Mouse (Mus musculus): Measurements from ENCODE around the gene Pabpn1. TPM values are rescaled to one million over a fixed set of nuclear protein-coding genes. Genes with fewer than 3 reads are reported as not detected.

Pabpn1 gene
- polyA plus RNA-seq (2016; fragmentation: Nextera tagmentation; extraction: Ambion mirVana), result 89.8 and 162 TPM in 2 replicates

GRCm38 (mm10) chr14:54892200-54892599, at the start of gene Pabpn1:
Pabpn1 (plus strand) TSS chr14:54892500.
- H3K36me3 ChIP-seq, result peaks cover 20% of the 10 kb centered on the region
- 92% methylated on average over 3 of the region's 3 CpGs for WGBS
- no peak for DNase-seq (ENCODE audit: low spot score)
- H3K4me1 ChIP-seq, result peaks cover 15% of the 10 kb centered on the region
- peak within 1 kb of the TSS; percentile 97 for H3K27ac ChIP-seq
- H3K4me3 ChIP-seq, result peak within 1 kb of the TSS; percentile 80
- no peaks in the 10 kb centered on the region for H3K27me3 ChIP-seq (ENCODE audit: insufficient read depth, poor library complexity, severe bottlenecking)
- no peaks in the 10 kb centered on the region for H3K9me3 ChIP-seq

GRCm38 (mm10) chr14:54843461-54843860, 48.8 kb upstream of the Pabpn1 start:
- H3K9me3 ChIP-seq, result no peaks in the 10 kb centered on the region
- no peak overlapping the region for H3K4me3 ChIP-seq
- no peak overlapping the region for H3K27ac ChIP-seq
- H3K36me3 ChIP-seq, result no peaks in the 10 kb centered on the region
- 0 out of 2 replicates have a peak, but pooled peaks cover 5% of the 10 kb centered on the region for H3K27me3 ChIP-seq (ENCODE audit: insufficient read depth, poor library complexity, severe bottlenecking)
- DNase-seq (ENCODE audit: low spot score), result no peak
- no peaks in the 10 kb centered on the region for H3K4me1 ChIP-seq
- whole genome bisulfite sequencing, result 7% methylated on average over 4 of the region's 4 CpGs

GRCm38 (mm10) chr14:54855726-54856125, 36.6 kb upstream of the Pabpn1 start:
- Histone ChIP-seq H3K27me3 (ENCODE audit: insufficient read depth, poor library complexity, severe bottlenecking) (no peaks in the 10 kb centered on the region), H3K36me3 (peaks cover 32% of the 10 kb centered on the region), H3K9me3 (no peaks in the 10 kb centered on the region), H3K27ac (no peak overlapping the region), H3K4me3 (no peak overlapping the region), H3K4me1 (peaks cover 18% of the 10 kb centered on the region; the same call in 1 of the 2 replicates)
- DNase-seq (ENCODE audit: low spot score), result no peak
- WGBS, result 88% methylated on average over 3 of the region's 3 CpGs

GRCm38 (mm10) chr14:54856703-54857102, 35.6 kb upstream of the Pabpn1 start:
- Histone ChIP-seq H3K27ac (no peak overlapping the region), H3K4me3 (no peak overlapping the region), H3K36me3 (peaks cover 32% of the 10 kb centered on the region), H3K27me3 (ENCODE audit: insufficient read depth, poor library complexity, severe bottlenecking) (no peaks in the 10 kb centered on the region), H3K4me1 (peaks cover 18% of the 10 kb centered on the region; the same call in 1 of the 2 replicates), H3K9me3 (no peaks in the 10 kb centered on the region)
- WGBS, result 83% methylated on average over 7 of the region's 7 CpGs
- DNase-seq (ENCODE audit: low spot score), result no peak

GRCm38 (mm10) chr14:54857891-54858290, 34.4 kb upstream of the Pabpn1 start:
- no peak overlapping the region for H3K27ac ChIP-seq
- 85% methylated on average over 9 of the region's 9 CpGs for WGBS
- H3K9me3 ChIP-seq, result no peaks in the 10 kb centered on the region
- no peak overlapping the region for H3K4me3 ChIP-seq
- peaks cover 18% of the 10 kb centered on the region; the same call in 1 of the 2 replicates for H3K4me1 ChIP-seq
- H3K36me3 ChIP-seq, result peaks cover 32% of the 10 kb centered on the region
- DNase-seq (ENCODE audit: low spot score), result no peak
- no peaks in the 10 kb centered on the region for H3K27me3 ChIP-seq (ENCODE audit: insufficient read depth, poor library complexity, severe bottlenecking)

GRCm38 (mm10) chr14:54860511-54860910, 31.8 kb upstream of the Pabpn1 start:
- WGBS, result 33% methylated on average over 2 of the region's 2 CpGs

GRCm38 (mm10) chr14:54863501-54864312, 28.6 kb upstream of the Pabpn1 start:
- DNase-seq (ENCODE audit: low spot score), result peak; percentile 98
- Histone ChIP-seq H3K9me3 (no peaks in the 10 kb centered on the region), H3K4me1 (peaks cover 10% of the 10 kb centered on the region; the same call in 1 of the 2 replicates), H3K4me3 (peak overlapping the region; percentile 91), H3K36me3 (no peaks in the 10 kb centered on the region), H3K27ac (peak overlapping the region; percentile 97), H3K27me3 (ENCODE audit: insufficient read depth, poor library complexity, severe bottlenecking) (no peaks in the 10 kb centered on the region)
- WGBS, result 2% methylated on average over 53 of the region's 56 CpGs

More at GRCm38 (mm10) chr14:54860511-54860910, 31.8 kb upstream of the Pabpn1 start:
- Histone ChIP-seq H3K27ac (no peak overlapping the region), H3K4me1 (peaks cover 24% of the 10 kb centered on the region; the same call in 1 of the 2 replicates), H3K27me3 (ENCODE audit: insufficient read depth, poor library complexity, severe bottlenecking) (no peaks in the 10 kb centered on the region), H3K9me3 (no peaks in the 10 kb centered on the region), H3K36me3 (peaks cover 23% of the 10 kb centered on the region), H3K4me3 (no peak overlapping the region)
- DNase-seq (ENCODE audit: low spot score), result no peak

GRCm38 (mm10) chr14:54864313-54865036, 27.8 kb upstream of the Pabpn1 start:
- no peaks in the 10 kb centered on the region for H3K36me3 ChIP-seq
- H3K27me3 ChIP-seq (ENCODE audit: insufficient read depth, poor library complexity, severe bottlenecking), result no peaks in the 10 kb centered on the region
- DNase-seq (ENCODE audit: low spot score), result peak; percentile 61
- H3K4me3 ChIP-seq, result peak overlapping the region; percentile 91
- H3K27ac ChIP-seq, result peak overlapping the region; percentile 97
- 17% methylated on average over 21 of the region's 21 CpGs for WGBS
- H3K4me1 ChIP-seq, result peaks cover 6% of the 10 kb centered on the region; the same call in 1 of the 2 replicates
- H3K9me3 ChIP-seq, result no peaks in the 10 kb centered on the region

- no peak overlapping the region for H3K27ac ChIP-seq
- H3K27me3 ChIP-seq (ENCODE audit: insufficient read depth, poor library complexity, severe bottlenecking), result no peaks in the 10 kb centered on the region
- 75% methylated on average over 5 of the region's 5 CpGs for WGBS
- H3K4me3 ChIP-seq, result no peak overlapping the region
- DNase-seq (ENCODE audit: low spot score), result no peak
- H3K9me3 ChIP-seq, result no peaks in the 10 kb centered on the region
- H3K4me1 ChIP-seq, result peaks cover 6% of the 10 kb centered on the region; the same call in 1 of the 2 replicates
- H3K36me3 ChIP-seq, result no peaks in the 10 kb centered on the region
Measured at GRCm38 (mm10) chr14:54865626-54866025, 26.7 kb upstream of the Pabpn1 start.

GRCm38 (mm10) chr14:54866268-54866667, 26.0 kb upstream of the Pabpn1 start:
- H3K27ac ChIP-seq, result no peak overlapping the region
- no peaks in the 10 kb centered on the region for H3K9me3 ChIP-seq
- no peak overlapping the region for H3K4me3 ChIP-seq
- H3K36me3 ChIP-seq, result no peaks in the 10 kb centered on the region
- H3K27me3 ChIP-seq (ENCODE audit: insufficient read depth, poor library complexity, severe bottlenecking), result no peaks in the 10 kb centered on the region
- peaks cover 6% of the 10 kb centered on the region; the same call in 1 of the 2 replicates for H3K4me1 ChIP-seq
- 62% methylated on average over 3 of the region's 3 CpGs for WGBS
- DNase-seq (ENCODE audit: low spot score), result no peak

GRCm38 (mm10) chr14:54866936-54867335, 25.4 kb upstream of the Pabpn1 start:
- Histone ChIP-seq H3K4me1 (peaks cover 6% of the 10 kb centered on the region; the same call in 1 of the 2 replicates), H3K36me3 (no peaks in the 10 kb centered on the region), H3K27me3 (ENCODE audit: insufficient read depth, poor library complexity, severe bottlenecking) (no peaks in the 10 kb centered on the region), H3K9me3 (no peaks in the 10 kb centered on the region), H3K27ac (no peak overlapping the region), H3K4me3 (no peak overlapping the region)
- no peak for DNase-seq (ENCODE audit: low spot score)
- 49% methylated on average over 5 of the region's 5 CpGs for WGBS

- no peaks in the 10 kb centered on the region for H3K9me3 ChIP-seq
- no peaks in the 10 kb centered on the region for H3K36me3 ChIP-seq
- 81% methylated on average over 4 of the region's 4 CpGs for whole genome bisulfite sequencing
- no peaks in the 10 kb centered on the region for H3K27me3 ChIP-seq (ENCODE audit: insufficient read depth, poor library complexity, severe bottlenecking)
- peaks cover 5% of the 10 kb centered on the region; the same call in 1 of the 2 replicates for H3K4me1 ChIP-seq
- no peak overlapping the region for H3K4me3 ChIP-seq
- no peak for DNase-seq (ENCODE audit: low spot score)
- H3K27ac ChIP-seq, result no peak overlapping the region
Measured at GRCm38 (mm10) chr14:54868026-54868425, 24.3 kb upstream of the Pabpn1 start.

GRCm38 (mm10) chr14:54870861-54871260, 21.4 kb upstream of the Pabpn1 start, which contains the start of gene Homez:
Homez (minus strand) TSS chr14:54870961.
- Histone ChIP-seq H3K27me3 (ENCODE audit: insufficient read depth, poor library complexity, severe bottlenecking) (no peaks in the 10 kb centered on the region), H3K4me1 (peaks cover 6% of the 10 kb centered on the region), H3K36me3 (no peaks in the 10 kb centered on the region), H3K27ac (no peak within 1 kb of the TSS), H3K4me3 (no peak within 1 kb of the TSS), H3K9me3 (no peaks in the 10 kb centered on the region)
- 87% methylated on average over 5 of the region's 5 CpGs for WGBS
- DNase-seq (ENCODE audit: low spot score), result no peak
